Mouse (Mus musculus): Measurements from ENCODE around the gene Fam129b. TPM values are rescaled to one million over a fixed set of nuclear protein-coding genes. Genes with fewer than 3 reads are reported as not detected.

Fam129b gene
- polyA plus RNA-seq (2015; fragmentation: Illumina TruSeq; extraction: RNeasy Lipid Tissue Mini Kit (QIAGEN cat#74804); ENCODE audit: insufficient read depth, low replicate concordance): 3.2 TPM

GRCm38 (mm10) chr2:32875675-32876489 lies at the start of gene Fam129b:
TSS of gene Fam129b (plus strand) at chr2:32876114.

GRCm38 (mm10) chr2:32846805-32847467 lies 29.0 kb upstream of the Fam129b start, which contains the start of gene Stxbp1:
TSS of gene Stxbp1 (minus strand) at chr2:32847245.

GRCm38 (mm10) chr2:32961192-32961995 lies 85.5 kb downstream of the Fam129b start, which contains the start of the genes Rpl12 and Lrsam1:
TSS of gene Rpl12 (plus strand) at chr2:32961559.
TSS of gene Lrsam1 (minus strand) at chr2:32961614.

Other genes starting within 250 kb of the Fam129b start
- gene Eng, start 229.5 kb upstream of the Fam129b start, polyA plus RNA-seq (2015; fragmentation: Illumina TruSeq; extraction: RNeasy Lipid Tissue Mini Kit (QIAGEN cat#74804); ENCODE audit: insufficient read depth, low replicate concordance): 19.9 TPM
- 9.0 TPM for gene Fpgs, start 172.0 kb upstream of the Fam129b start, polyA plus RNA-seq (2015; fragmentation: Illumina TruSeq; extraction: RNeasy Lipid Tissue Mini Kit (QIAGEN cat#74804); ENCODE audit: insufficient read depth, low replicate concordance)
- 102 TPM for gene Cdk9, start 163.0 kb upstream of the Fam129b start, polyA plus RNA-seq (2015; fragmentation: Illumina TruSeq; extraction: RNeasy Lipid Tissue Mini Kit (QIAGEN cat#74804); ENCODE audit: insufficient read depth, low replicate concordance)
- gene Sh2d3c, start 155.1 kb upstream of the Fam129b start, polyA plus RNA-seq (2015; fragmentation: Illumina TruSeq; extraction: RNeasy Lipid Tissue Mini Kit (QIAGEN cat#74804); ENCODE audit: insufficient read depth, low replicate concordance): 19.7 TPM
- gene 6330409D20Rik, start 135.1 kb upstream of the Fam129b start, polyA plus RNA-seq (2015; fragmentation: Illumina TruSeq; extraction: RNeasy Lipid Tissue Mini Kit (QIAGEN cat#74804); ENCODE audit: insufficient read depth, low replicate concordance): not detected
- gene Tor2a, start 118.9 kb upstream of the Fam129b start, polyA plus RNA-seq (2015; fragmentation: Illumina TruSeq; extraction: RNeasy Lipid Tissue Mini Kit (QIAGEN cat#74804); ENCODE audit: insufficient read depth, low replicate concordance): 12.6 TPM
- 0.12 TPM for gene Ttc16, start 100.5 kb upstream of the Fam129b start, polyA plus RNA-seq (2015; fragmentation: Illumina TruSeq; extraction: RNeasy Lipid Tissue Mini Kit (QIAGEN cat#74804); ENCODE audit: insufficient read depth, low replicate concordance)
- gene Ptrh1, start 100.3 kb upstream of the Fam129b start, polyA plus RNA-seq (2015; fragmentation: Illumina TruSeq; extraction: RNeasy Lipid Tissue Mini Kit (QIAGEN cat#74804); ENCODE audit: insufficient read depth, low replicate concordance): 2.1 TPM
- not detected for gene Cfap157, start 91.7 kb upstream of the Fam129b start, polyA plus RNA-seq (2015; fragmentation: Illumina TruSeq; extraction: RNeasy Lipid Tissue Mini Kit (QIAGEN cat#74804); ENCODE audit: insufficient read depth, low replicate concordance)
- 7.0 TPM for gene Stxbp1, start 28.9 kb upstream of the Fam129b start, polyA plus RNA-seq (2015; fragmentation: Illumina TruSeq; extraction: RNeasy Lipid Tissue Mini Kit (QIAGEN cat#74804); ENCODE audit: insufficient read depth, low replicate concordance)
- gene Rpl12, start 85.4 kb downstream of the Fam129b start, polyA plus RNA-seq (2015; fragmentation: Illumina TruSeq; extraction: RNeasy Lipid Tissue Mini Kit (QIAGEN cat#74804); ENCODE audit: insufficient read depth, low replicate concordance): 2,666 TPM
- 5.3 TPM for gene Lrsam1, start 85.5 kb downstream of the Fam129b start, polyA plus RNA-seq (2015; fragmentation: Illumina TruSeq; extraction: RNeasy Lipid Tissue Mini Kit (QIAGEN cat#74804); ENCODE audit: insufficient read depth, low replicate concordance)
- 2.0 TPM for gene Slc2a8, start 106.0 kb downstream of the Fam129b start, polyA plus RNA-seq (2015; fragmentation: Illumina TruSeq; extraction: RNeasy Lipid Tissue Mini Kit (QIAGEN cat#74804); ENCODE audit: insufficient read depth, low replicate concordance)